Mouse (Mus musculus) lung, adult 18-20 months (tissue): ENCODE results near the gene Agmo.

Experiments used
- DNase-seq, 2 experiments: peaks; one replicate each; pipeline ENCODE4 v3.0.0; 2022; ENCODE audit warnings: mixed read lengths in 2 of 2

Gene Agmo

DNA sequence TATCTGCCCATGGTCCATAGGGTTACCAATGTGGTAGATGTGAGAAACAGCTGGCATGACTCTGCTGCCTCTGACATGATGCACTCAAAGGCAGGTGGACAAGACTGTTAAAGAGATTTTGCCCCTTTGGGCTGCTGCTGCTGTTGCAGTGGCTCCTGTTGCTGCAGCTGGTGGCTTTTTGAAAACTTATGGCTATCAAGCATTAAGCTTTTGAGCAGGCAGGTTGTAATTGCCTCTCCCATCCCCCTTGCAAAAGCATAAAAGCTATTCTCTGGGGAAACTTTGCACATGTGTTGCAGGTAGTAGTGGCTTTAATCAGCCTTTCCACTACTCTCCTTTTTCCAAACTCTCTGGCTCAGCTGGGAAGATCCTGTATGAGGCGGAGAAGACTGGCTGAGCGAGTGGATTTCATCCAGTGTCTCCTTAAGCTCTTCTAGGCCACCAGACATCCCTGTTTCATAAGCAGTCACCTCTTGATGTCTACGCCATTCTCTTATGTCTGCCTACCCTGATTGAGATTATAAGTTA is 201.1 kb downstream of the Agmo start:
- no peak for DNase-seq

DNA sequence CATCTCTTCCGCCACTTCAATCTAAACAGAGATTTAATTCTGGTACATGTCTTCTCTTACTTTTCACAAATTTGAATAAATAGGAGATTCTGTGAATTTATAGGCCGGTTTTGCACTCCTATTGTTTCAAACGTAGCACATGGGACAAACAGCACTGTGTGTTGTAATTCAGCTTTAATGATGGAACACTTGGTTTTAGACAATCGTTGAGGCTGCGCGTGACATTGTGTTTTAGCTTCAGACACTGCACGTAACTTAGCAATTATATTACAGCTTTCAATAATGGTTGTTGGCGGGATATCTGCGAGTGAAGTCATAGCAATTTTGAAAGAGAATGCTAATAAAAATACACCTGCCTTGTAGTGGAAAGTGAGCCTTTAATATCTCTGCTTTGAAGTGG is 203.8 kb downstream of the Agmo start:
- DNase-seq: no peak

DNA sequence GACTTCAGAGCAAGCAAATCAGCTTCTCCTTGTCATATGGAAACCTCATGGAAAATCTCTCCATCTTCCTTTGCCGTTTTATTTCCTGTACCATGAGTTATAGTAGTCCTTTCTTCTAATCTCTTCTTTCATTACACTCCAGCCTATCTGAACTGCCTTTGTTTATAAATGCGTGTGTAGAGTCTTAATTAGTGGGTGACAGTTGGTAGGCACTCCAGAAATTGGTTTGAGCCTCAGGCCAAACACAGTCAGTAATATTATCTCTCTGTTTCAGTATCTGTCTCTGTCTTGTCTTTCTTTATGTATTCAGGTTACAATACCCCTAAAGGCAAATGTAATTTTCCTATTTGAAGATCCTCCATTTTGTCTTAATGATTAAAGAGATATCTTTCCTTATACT is 208.2 kb downstream of the Agmo start:
- DNase-seq: no peak

DNA sequence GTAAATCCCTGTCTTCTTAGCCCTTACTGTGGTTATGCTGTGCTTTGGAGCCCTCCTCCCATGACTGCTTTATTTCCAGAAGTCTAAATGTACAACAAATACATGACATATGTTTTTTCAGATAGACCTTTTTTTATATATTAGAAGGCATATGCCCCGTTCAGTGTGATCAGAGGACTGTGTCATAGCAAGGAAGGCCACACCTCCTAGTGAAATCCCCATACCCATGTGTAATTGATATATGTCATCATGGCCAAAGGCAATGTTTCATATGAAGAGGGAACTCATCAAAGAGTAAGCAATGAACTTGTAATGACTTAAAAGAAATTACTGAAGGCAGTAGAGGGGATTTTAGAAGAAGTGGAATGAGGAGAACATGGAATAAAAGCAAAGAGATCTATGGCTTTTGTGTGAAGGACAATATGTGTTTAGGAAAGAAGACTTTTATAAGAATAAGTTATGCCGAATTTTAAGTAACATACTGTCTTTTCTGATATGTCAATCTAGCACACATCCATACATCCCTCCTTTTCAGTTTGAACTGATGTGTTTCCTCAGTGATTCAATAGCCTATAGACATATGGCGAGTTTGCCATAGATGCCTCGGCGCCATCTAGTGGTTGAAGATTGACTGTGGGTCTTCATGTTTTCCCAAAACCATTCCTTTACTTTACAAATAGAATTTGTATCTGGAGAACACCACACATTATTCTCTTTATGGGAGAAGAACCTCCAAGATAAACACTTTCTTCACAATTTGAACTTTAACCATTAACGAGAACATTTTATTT is 209.1 kb downstream of the Agmo start:
- peak; percentile 5 to 24 for DNase-seq

DNA sequence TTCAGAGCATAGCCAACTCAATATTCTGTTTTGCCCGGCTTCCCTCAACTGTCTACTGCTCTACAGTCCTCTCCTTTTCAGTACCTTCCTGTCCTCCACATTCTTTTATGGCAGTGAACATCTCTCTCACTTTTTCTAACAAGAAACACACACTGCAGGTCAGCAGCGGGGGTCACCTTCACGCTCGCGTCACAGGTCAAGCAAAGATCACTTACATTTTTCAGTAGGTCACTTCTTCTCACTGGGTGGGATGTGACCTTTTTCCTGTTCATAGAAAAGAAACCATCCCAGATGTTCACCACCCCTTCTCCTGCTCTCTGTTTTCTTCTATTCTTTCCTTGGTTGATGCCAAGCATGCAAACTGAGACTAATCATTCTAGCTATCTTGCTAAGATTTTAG is 230.2 kb downstream of the Agmo start:
- DNase-seq: no peak

DNA sequence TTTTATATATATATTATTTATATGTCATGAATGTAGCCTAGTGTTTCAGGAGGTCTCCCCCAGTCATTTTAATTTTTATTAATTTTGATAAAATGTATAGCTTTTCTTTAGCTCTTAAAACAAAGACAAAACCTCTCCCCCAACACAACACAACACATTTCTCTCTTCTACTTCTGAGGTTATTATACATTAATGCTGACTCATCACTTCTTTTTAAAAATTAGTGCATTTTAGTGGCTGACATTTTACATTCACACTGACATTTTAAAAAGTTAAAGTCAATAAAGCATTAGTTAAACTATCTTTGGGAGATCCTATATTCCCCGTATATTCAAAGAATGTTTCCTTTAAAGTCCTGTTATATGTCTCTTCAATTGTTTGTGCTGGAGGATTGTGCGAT is 235.4 kb downstream of the Agmo start:
- no peak for DNase-seq

DNA sequence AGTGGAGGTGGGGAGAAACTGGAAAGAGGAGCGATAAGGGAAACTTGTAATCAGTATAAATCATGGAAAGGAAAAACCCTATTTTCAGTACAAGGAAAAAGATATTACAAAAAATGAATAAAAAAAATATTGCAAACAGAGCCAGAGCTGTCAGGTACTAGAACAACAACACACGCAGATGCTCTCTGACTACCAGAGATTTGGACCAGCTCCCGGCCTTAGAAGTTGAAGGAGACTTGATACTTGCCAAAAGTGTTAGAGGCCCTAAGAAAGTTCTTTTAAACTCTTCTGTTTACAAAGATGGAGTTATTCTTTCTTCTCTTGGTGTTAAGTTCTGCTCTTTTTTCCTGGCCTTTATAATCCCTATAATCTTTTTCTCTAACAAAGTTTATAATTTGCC is 246.6 kb downstream of the Agmo start:
- peak in 1 of 2 experiments; percentile 4 for DNase-seq

DNA sequence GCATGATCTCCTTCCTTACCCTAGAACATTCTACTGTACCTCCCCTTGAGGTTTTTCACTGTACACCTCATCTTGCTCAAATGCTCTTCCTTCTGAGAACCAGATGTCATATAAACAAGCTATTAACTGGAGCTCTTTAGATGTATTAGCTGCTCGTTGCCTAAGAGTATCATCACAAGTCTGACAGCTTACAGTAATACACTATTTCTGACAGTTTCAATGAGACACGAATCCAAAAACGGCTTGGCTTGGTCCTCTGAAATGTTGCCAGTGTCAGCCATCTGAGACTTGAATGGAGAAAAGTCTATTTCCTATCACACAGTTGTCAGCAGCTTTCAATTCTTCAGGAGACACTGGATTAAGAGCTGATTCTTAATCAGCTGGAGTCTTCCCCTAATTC is 257.4 kb downstream of the Agmo start:
- DNase-seq: no peak

DNA sequence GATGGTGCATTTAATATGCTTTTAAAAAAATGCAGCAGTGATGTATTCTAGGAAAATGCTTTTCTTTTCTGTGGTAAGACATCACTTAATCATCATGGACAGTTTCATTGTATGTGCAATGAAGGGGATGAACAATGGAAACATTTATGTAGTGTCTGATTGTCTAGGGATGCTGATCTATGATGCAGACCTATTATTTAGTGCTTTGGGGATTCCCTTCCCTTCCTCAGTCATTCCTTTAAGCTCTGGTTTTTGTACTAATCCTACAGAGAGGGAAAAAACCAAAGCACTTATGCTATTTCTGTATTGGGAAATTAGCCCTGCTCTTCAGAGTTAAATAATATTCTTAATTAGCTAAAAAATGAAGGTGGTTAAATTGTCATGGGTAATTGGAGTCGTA is 266.0 kb downstream of the Agmo start:
- no peak for DNase-seq

DNA sequence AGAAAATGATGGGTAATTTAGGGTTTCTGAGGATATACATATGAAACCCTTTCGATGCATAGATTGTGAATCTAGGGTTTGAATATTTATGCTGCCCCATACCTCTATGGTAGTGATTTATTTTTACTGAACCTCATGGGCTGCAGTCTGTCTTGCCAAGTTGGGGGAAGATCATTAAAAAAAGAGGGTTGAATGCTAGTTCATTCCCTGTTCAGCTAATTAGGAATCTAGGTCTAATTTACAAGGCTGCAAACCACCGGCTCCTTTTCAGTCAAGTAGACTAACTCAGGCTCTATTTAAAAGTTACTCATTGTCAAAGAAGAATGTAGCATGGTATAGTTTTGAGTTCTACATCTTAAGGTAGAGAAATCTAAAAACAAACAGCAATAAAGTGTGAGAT is 266.4 kb downstream of the Agmo start:
- no peak for DNase-seq

DNA sequence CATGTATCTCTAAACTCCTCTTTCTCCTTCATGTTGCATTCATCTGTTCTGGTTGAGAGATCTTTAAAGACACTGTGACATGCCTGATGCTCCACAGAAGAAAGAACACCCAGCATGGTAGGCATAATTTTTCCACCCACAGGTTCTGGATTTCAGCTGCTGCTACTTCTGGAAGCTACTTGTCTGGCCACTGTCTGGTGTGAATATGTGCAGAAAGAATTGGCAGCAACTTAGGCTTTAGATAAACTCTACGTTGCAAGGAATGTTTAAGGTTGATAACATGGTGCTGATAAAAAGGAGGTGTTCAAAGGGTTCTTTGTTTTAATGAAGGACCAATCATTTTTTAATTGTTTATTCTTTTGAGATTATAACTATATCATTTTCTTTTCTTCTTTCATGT is 280.3 kb downstream of the Agmo start:
- DNase-seq: no peak

DNA sequence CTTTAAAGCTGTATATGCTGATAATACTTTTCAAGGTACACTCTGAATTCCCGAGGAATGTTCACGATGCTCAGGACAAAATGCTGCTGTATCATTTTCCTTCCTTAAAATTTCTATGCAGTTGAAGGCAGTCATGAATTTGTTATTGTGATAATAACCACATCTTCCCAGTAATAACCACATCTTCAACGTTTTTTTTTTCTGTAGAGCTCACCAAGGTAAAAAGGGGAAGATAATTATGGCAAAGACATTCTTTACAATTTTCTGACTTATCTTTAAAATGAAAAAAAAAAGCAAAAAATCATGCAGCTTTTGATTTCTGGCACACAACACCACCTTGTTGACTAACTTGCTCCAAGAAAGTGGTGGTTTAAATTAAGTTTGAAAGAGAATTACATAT is 283.2 kb downstream of the Agmo start:
- no peak for DNase-seq

DNA sequence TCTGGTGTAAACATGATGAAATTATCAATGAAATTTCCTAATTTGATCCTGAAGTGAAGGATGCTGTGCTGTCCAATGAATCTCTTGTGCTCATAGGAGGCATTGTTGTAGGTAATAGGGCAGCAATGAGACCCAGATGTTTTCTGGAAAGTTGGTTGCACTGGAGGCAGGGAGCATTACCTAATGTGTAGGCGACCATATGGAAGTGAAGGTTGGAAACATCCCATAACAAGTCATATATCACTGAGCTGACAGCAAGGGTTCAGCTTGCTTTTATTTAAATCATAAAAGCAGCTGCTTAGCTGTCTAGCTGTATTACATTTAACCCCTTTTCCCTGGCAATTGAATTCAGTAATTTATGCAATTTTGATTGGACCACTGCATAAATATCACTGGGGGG is 299.6 kb downstream of the Agmo start:
- DNase-seq: no peak

DNA sequence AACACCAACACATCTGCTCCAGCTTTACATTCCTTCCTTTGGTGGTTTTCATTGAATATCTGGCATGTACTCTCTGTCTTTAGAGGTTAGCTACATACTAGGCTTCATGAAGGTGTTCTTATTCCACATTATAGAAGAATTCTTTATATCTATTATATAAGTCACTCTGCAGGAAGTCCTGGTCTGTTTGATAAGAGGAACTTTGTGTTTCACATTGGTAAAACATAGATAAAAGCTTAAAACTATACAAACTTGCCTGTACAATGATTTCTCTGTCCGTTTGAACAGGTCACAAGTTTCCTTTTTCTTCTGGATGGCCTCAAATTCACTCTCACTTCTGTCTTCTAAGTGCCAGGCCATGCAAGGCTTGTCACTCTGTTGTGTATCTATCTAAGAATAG is 316.8 kb downstream of the Agmo start:
- no peak for DNase-seq

DNA sequence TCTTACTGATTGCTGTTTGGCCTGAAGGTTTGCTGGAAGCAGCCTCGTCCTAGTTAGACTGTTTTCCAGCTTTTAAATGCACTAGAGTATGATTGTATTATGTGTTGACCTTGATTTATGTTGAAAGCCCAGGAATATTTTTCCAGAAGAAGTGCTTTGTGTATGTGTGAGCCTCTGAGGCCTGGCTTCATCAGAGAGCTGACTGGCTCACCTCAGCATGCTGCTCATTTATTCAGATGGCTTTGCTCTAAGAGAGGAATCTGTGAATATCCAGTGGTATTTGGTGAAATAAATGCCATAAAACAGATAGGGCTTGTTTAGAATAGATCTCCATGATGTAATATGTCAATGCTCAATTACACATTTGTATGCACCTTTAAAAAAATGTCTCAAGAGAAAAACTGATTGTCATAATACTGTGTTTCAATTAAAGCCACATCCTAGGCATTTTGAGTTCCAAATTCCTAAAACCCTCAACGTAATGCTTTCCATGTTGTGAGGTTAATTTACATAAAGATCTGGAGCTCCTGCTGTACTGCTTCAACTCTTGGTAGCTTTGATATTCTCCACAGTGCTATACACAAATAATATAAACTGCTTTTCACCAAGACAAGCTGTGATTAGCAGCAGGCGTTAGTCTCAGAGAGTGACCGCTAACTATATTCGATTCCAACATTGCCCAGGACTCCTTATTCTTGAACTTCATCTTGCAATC is 324.6 kb downstream of the Agmo start:
- no peak for DNase-seq

DNA sequence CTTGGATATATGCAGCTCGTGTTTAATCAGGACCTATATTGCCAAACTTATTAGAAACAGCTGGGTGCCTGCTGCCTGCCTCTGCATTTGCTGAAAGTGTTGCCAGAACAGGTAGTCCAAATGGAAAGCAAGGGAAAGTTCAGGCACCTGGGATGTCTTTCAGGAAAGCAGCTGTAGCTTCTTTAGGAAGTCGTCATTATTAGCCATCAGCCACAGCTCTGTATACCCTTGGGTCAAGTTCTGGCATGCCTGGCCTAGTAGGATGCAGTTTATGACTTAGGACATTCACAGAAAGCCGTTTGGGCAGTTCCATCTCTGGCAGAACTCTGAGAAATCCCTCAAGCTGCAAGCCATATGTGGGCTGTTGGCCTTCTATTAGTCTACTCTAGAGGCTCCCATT is 330.5 kb downstream of the Agmo start:
- DNase-seq: no peak

DNA sequence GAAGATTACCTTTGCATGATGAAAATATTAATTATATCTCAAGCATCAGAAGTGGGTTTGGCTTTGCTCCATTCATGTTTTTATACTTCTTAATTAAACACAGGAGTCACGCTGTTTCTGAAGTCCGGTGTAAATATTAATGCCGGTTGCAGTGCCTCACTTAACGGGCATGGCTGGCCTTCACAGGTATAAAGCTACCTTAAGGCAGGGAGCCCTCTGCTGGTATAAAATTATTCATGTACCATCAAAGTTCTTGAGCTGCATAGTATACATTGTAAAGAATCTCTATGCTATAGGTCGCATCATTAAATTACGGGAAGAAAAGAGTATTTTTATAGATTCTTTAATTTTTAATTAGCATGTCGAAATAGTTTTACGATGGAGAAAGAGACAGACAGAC is 341.3 kb downstream of the Agmo start:
- DNase-seq: no peak

DNA sequence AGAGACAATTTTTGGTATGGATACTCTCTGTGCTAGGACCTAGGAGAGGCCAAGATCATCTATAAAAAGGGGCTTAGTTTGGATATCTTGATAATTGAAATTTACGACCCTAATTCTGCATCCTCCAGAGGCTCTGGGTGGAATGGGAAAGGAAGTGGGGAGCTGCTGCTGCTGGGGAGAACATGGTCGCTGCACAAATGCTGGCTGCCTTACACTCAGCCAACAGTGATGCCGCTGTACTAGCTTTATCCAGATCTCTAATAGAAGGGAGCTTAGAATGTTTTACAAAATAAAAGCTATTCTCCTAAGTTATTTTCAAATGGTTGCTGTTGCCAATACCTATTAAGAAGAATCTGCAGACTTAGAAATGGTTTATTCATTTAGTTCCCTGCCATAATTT is 351.4 kb downstream of the Agmo start:
- DNase-seq: no peak

DNA sequence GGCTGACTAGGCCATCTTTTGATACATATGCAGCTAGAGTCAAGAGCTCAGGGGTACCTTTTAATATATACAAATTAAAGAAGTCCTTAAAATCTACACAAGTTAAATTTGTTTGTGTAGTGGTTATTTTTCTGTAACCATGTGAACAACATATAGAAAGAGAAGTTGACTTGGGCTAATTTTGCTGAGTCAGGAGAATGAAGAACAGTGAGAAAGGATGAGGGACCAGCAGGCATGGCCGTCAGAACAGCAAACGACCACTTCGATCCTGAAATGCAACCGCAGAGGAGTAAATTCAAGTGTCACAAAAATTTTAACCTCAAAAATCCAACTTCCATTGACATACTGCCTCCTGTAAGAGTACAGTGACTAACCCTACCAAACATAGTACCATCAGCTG is 371.4 kb downstream of the Agmo start:
- DNase-seq: no peak

DNA sequence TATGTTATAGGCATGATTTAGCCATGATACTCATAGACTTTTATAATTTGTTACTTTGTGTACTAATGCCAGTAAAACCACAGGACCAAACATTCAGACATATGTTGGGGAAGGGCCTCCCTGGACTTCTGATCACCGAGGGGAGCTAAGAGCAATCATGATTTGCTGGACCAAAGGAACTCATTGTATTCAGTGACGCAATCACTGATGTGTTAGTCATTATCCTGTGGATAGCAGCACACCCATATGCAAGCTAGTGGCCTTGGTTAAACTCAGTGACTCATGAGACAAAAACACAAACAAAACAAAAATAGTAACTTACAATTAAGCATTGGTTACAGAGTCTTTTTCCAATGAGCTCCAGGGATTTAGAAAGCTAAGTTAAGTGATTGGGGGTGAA is 373.3 kb downstream of the Agmo start:
- DNase-seq: no peak

DNA sequence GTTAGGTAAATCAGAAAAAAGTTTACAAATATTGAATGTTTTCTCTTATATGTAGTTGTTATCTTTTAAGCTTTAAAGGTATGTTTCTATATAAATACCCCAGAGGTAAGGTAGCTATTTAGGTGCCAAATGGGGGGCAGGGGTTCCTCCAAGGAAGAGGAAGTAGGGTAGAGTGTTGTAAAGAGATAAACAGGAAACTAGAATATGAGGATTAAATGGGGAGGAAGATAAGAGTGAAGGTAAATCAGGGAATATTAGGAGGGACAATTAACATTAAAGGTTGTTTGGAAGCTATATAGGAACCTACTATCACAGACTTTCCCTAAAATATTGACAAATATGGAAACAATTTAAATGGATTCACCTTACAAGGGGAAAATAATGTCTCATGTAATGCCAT is 382.6 kb downstream of the Agmo start:
- no peak for DNase-seq
